Mouse (Mus musculus) heart, embryonic 16.5 days (tissue): Measurements from ENCODE around the gene Satb1. TPM values are rescaled to one million over a fixed set of nuclear protein-coding genes. Genes with fewer than 3 reads are reported as not detected.
A peak's percentile ranks its signal among the peaks of the same experiment; 100 is the strongest.

Experiments used
- ATAC-seq: fragments of 200-750 bp; cut with Nextera tagmentation; replicated peaks from 2 replicates; pipeline ENCODE4 v1.8.0; 2017; ENCODE audit warnings: moderate number of reproducible peaks; ENCODE audit not compliant: insufficient read depth, low FRiP score; ENCODE audit errors: extremely low read depth
- H3K27ac ChIP-seq: fragments of 300-500 bp; sonication (generic); 2 replicates; pipeline ENCODE4 v1.5.1; 2014; ENCODE audit warnings: mild to moderate bottlenecking, low read length, control low read depth, moderate library complexity
- H3K27me3 ChIP-seq: fragments of 300-500 bp; sonication (generic); 2 replicates; pipeline ENCODE4 v1.6.1; 2014; ENCODE audit warnings: low read length, mixed read lengths; ENCODE audit not compliant: control insufficient read depth, insufficient read depth
- H3K36me3 ChIP-seq: fragments of 300-500 bp; sonication (generic); 2 replicates; pipeline ENCODE4 v1.6.1; 2014; ENCODE audit not compliant: control insufficient read depth, insufficient read depth
- H3K4me1 ChIP-seq: fragments of 300-500 bp; sonication (generic); 2 replicates; pipeline ENCODE4 v1.6.1; 2014; ENCODE audit warnings: low read length, mixed read lengths; ENCODE audit not compliant: control insufficient read depth, insufficient read depth
- H3K4me2 ChIP-seq: fragments of 300-500 bp; sonication (generic); 2 replicates; pipeline ENCODE4 v1.6.1; 2014; ENCODE audit warnings: low read depth, mild to moderate bottlenecking, control low read depth, low read length
- H3K4me3 ChIP-seq: fragments of 300-500 bp; sonication (generic); 2 replicates; pipeline ENCODE4 v1.5.1; 2014; ENCODE audit warnings: mild to moderate bottlenecking, control low read depth, low read length
- H3K9ac ChIP-seq: fragments of 300-500 bp; sonication (generic); 2 replicates; pipeline ENCODE4 v1.6.1; 2014; ENCODE audit warnings: low read length, control low read depth
- H3K9me3 ChIP-seq: fragments of 300-500 bp; sonication (generic); replicated peaks from 2 replicates; pipeline ENCODE4 v1.6.1; 2016; ENCODE audit warnings: low read length; ENCODE audit not compliant: control insufficient read depth
- WGBS: fragments of 180-500 bp; shearing (Covaris S2); extraction: QIAGEN DNeasy Blood & Tissue Kit; methylation state at CpG from one replicate; pipeline ENCODE4 v1.1.7; 2014; 5-methylcytosine and 5-hydroxymethylcytosine counted together
- polyA plus RNA-seq: library from polyadenylated mRNA; unstranded; fragments of >200 nt; fragmentation: Nextera tagmentation; extraction: Ambion mirVana; gene quantifications from 2 replicates; pipeline ENCODE4 v1.2.1, GENCODE M21; 2015

The Satb1 gene
- polyA plus RNA-seq, 1 experiment from 2014 or later: 34.0 TPM

DNA sequence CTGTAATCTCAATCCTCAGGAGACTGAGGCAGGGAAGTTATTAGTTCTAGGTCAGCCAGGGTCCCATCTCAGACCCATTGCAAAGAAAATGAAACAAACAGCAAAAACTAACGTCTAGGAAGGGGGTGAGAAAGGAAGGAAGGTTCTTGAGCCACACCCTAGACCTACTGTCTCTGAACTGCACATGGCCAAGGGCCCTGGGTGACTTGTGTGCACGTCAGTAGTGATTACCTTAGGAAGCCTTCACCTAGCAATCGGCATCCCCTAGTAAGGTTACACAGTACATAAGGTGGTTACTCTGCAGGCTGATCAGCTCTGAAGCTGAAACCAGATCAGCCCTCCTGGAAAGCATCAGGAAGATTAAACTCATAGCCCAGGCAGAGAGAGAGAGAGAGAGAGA lies 22.2 kb upstream of the Satb1 start:
- H3K9ac ChIP-seq: no peak overlapping the region
- WGBS: 68% methylated on average over 3 of the region's 3 CpGs
- no peak overlapping the region for H3K27ac ChIP-seq

DNA sequence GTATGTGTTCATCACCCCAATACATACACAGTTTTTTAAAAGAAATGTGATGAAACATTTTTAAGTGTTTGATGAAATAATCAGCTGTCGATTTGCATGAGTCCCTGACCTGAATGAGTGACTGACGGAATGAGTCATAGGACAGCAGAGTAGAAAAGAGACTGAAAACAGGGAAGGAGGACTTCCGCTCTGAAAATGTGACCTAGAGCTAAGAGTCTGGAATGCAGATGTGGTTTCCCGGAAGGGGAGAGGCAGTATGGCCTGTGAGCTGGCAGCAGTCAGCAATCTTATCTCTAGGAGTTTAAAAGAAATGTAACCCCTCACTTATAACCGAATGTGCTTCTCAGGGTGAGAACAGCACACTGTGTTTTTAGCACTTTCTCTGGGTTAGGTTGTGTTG lies 20.9 kb upstream of the Satb1 start:
- H3K4me2 ChIP-seq: no peak overlapping the region
- H3K36me3 ChIP-seq: no peaks in the 10 kb centered on the region
- H3K4me3 ChIP-seq: no peak overlapping the region
- H3K27me3 ChIP-seq: no peaks in the 10 kb centered on the region
- no peak overlapping the region for H3K27ac ChIP-seq
- WGBS: 46% methylated on average over 5 of the region's 5 CpGs
- H3K9ac ChIP-seq: no peak overlapping the region
- H3K9me3 ChIP-seq: no peaks in the 10 kb centered on the region
- no peak for ATAC-seq
- no peaks in the 10 kb centered on the region for H3K4me1 ChIP-seq

More for the DNA sequence above, 22.2 kb upstream of the Satb1 start:
- H3K4me2 ChIP-seq: no peak overlapping the region
- no peak for ATAC-seq
- no peaks in the 10 kb centered on the region for H3K27me3 ChIP-seq
- H3K4me1 ChIP-seq: no peaks in the 10 kb centered on the region
- no peaks in the 10 kb centered on the region for H3K36me3 ChIP-seq
- H3K4me3 ChIP-seq: no peak overlapping the region
- H3K9me3 ChIP-seq: no peaks in the 10 kb centered on the region

DNA sequence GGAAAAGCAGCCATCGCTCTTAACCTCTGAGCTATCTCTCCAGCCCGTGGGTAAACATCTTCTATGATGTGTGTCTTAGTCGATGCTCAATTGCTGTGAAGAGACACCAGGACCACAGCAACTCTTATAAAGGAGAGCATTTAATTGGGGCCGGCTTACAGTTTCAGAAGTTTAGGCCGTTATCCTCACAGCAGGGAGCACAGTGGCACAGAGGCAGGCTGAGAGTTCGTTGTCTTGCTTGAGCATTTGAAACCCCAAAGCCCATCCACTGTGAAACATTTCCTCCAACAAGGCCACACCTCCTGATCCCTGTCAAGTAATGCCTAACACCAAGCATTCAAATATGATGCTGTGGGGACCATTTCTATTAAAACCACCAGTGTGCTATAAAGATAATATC lies 7.5 kb upstream of the Satb1 start:
- no peak overlapping the region for H3K27ac ChIP-seq
- ATAC-seq: no peak
- 77% methylated on average over 6 of the region's 6 CpGs for WGBS

DNA sequence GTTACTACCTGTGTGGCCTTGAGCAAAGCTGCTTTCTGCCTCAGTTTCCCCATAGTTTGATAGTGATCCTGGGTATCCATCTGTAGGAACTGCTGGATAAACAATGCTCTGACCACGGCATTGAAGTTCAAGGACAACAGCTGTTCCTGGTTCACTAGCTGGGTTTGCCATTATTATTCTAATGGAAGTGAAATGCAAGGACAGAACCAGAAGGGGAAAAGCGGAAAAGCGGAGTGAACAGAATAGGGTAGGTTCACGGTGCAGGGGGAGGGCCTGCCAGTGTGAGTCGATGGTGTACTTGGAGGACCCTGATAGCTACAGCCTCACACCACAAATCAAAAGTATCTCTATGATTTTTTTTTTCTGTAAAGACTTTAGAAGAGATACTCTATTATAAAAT lies 6.4 kb upstream of the Satb1 start:
- no peak for ATAC-seq
- peaks cover 13% of the 10 kb centered on the region for H3K27me3 ChIP-seq
- 86% methylated on average over 5 of the region's 5 CpGs for WGBS
- H3K4me3 ChIP-seq: no peak overlapping the region
- H3K4me1 ChIP-seq: no peaks in the 10 kb centered on the region
- no peak overlapping the region for H3K27ac ChIP-seq
- H3K4me2 ChIP-seq: no peak overlapping the region
- H3K36me3 ChIP-seq: no peaks in the 10 kb centered on the region
- H3K9ac ChIP-seq: no peak overlapping the region
- no peaks in the 10 kb centered on the region for H3K9me3 ChIP-seq

More for the DNA sequence above, 7.5 kb upstream of the Satb1 start:
- no peaks in the 10 kb centered on the region for H3K9me3 ChIP-seq
- H3K36me3 ChIP-seq: no peaks in the 10 kb centered on the region
- no peak overlapping the region for H3K4me3 ChIP-seq
- H3K4me2 ChIP-seq: no peak overlapping the region
- H3K27me3 ChIP-seq: peaks cover 5% of the 10 kb centered on the region; the same call in 1 of the 2 replicates
- no peak overlapping the region for H3K9ac ChIP-seq
- no peaks in the 10 kb centered on the region for H3K4me1 ChIP-seq

DNA sequence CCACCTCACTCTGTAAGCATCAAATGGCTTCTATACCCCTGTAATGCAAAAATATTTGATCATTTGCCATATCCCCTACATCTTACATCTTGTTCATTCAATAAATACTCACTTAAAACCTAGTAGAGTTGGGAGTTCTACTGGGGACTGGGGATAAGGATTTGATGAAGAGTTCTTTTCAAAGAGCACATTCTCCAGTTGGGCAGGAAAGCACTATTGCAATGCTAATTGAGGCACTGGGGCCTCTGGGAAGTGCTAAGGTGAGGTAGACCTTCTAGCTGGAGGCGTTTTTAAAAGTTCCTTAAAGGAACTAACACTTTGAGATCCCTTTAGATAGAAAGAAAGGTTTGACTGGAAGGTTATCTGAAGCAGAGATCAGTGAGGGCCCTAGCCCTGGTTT lies 3.8 kb upstream of the Satb1 start:
- no peak overlapping the region for H3K9ac ChIP-seq
- H3K27me3 ChIP-seq: peaks cover 25% of the 10 kb centered on the region
- ATAC-seq: no peak
- no peak overlapping the region for H3K4me3 ChIP-seq
- H3K9me3 ChIP-seq: no peaks in the 10 kb centered on the region
- H3K36me3 ChIP-seq: no peaks in the 10 kb centered on the region
- no peak overlapping the region for H3K27ac ChIP-seq
- H3K4me2 ChIP-seq: no peak overlapping the region
- WGBS: 33% methylated on average over 1 of the region's 1 CpGs
- peaks cover 10% of the 10 kb centered on the region for H3K4me1 ChIP-seq

DNA sequence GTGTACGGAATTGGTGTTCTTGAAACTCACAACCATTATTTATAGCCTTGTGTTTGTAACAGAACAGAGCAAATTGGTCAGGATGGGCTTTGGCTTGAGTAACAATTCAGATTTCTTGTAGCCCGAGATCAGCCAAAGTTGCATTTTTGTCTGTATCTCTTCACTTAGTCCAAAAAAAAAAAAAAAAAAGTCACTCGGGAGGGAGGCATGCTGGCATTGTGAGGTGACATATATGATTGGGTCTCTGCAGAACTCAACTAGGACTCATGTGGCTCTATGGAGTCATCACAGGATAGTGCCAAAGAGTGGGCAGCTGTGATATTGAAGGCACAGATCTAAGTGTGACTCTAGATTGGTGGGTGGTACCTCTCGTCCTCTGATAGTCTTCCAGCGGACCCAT lies 3.2 kb upstream of the Satb1 start:
- no peak for ATAC-seq
- no peak overlapping the region for H3K27ac ChIP-seq
- H3K9me3 ChIP-seq: no peaks in the 10 kb centered on the region
- peaks cover 13% of the 10 kb centered on the region for H3K4me1 ChIP-seq
- no peak overlapping the region for H3K4me2 ChIP-seq
- H3K36me3 ChIP-seq: no peaks in the 10 kb centered on the region
- WGBS: 81% methylated on average over 5 of the region's 5 CpGs
- no peak overlapping the region for H3K4me3 ChIP-seq
- H3K9ac ChIP-seq: no peak overlapping the region
- H3K27me3 ChIP-seq: peaks cover 30% of the 10 kb centered on the region

DNA sequence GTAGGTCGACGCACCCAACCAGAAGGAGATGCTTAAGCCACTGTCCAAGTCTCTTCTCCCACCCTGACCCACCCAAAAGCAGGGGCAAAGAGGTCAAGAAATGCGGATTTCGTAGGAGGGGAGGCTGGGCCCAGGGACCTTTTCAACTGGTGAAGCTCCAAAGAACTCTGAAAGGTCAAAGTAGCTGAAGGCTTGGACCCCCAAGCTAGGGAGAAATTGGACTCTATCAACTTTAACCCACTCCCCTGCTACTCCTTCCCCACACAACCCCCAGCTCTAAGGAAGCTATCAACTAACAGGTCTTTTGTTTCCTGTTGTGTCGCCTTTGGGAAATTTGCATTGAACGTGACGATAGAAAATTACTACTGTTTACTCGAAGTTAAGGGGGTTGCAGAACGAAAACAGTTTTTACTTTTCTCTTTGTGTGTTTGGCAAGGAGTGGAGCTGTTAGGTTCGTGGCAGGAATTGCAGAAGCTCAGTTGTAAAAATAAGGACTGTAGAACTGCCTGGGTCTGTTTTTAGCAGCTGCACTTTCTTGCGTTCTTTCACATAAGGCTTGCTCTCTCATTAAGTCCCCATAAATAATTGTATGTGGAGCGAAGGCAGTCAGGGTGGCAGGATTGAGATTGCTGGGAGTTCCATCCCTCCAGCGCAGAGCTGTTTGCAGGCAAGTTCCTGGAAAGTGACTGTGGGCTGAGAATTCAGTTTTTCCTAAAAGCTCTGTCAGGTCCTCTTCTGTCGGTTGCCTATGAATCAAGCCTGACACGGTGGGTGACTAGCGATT lies 680 bp upstream of the Satb1 start:
- no peak for ATAC-seq
- peak overlapping the region; percentile 82 for H3K4me3 ChIP-seq
- H3K36me3 ChIP-seq: no peaks in the 10 kb centered on the region
- H3K4me2 ChIP-seq: peak overlapping the region; percentile 100
- H3K9ac ChIP-seq: no peak overlapping the region
- H3K4me1 ChIP-seq: peaks cover 13% of the 10 kb centered on the region
- WGBS: 5% methylated on average over 16 of the region's 16 CpGs
- no peak overlapping the region for H3K27ac ChIP-seq
- peaks cover 39% of the 10 kb centered on the region for H3K27me3 ChIP-seq
- H3K9me3 ChIP-seq: no peaks in the 10 kb centered on the region

DNA sequence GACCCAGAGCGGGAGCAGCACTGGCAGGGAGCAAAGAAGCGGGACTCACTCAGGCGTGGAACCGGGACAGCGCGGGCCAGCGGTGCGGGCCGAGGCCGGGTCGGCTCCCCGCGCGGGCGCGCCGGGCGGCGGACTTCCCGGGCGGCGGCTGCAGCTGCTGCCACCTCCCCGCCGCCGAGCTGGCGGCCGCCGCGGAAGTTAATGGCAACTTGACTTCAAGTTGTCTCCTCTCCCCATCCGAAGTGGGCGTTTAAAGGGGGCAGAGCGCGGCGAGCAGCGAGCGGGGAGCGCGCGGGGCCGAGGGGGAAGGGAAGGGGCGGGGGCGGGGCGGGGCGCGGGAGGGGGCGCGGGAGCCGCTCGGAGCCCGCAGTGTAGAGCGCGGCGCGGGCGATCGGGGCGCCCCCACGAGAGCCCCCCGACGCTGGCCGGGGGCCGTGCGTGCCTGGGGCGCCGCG lies 642 bp downstream of the Satb1 start:
- Histone ChIP-seq H3K4me1 (peaks cover 13% of the 10 kb centered on the region), H3K9ac (peak overlapping the region; percentile 79), H3K4me3 (peak overlapping the region; percentile 82), H3K4me2 (peak overlapping the region; percentile 100), H3K27me3 (peaks cover 44% of the 10 kb centered on the region), H3K27ac (peak overlapping the region; percentile 23; the same call in 1 of the 2 replicates), H3K36me3 (no peaks in the 10 kb centered on the region), H3K9me3 (no peaks in the 10 kb centered on the region)
- WGBS: 2% methylated on average over 43 of the region's 66 CpGs
- peak; percentile 63 for ATAC-seq

DNA sequence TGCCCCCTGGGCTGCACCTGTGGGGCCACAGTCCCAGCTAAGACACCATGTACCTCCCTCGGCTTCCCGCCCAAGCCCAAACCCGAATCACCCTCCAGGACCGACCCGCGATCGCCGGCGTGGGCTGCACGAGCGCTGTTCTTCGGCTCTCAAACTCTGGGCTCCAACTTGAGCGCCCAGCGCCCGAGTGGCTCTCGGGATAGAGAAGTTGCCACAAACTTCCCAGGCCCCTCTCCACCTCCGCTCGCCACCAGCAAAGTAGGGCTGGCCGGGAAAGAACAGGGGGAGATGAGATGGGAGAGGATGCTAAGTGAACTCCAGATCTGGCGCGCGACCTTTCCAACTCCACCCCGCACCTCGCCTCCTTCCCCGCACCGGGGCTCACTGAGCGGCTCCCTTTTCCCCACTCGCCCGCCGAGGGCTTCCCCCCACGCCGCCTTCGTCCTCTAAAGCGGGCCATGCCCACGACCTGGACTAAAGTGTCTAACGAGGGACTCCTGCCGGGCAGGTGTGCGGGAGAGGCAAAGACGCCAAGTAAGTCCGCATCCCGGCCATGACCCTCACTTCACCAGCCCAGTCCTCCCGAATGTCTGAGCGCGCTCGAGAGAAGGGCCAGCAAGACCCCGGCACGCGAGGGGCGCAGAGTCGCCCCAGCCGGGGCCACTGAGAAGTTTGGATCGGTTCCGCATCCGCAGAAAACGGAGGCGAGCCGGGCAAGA lies 1.2 kb downstream of the Satb1 start:
- Histone ChIP-seq H3K27ac (peak overlapping the region; percentile 23; the same call in 1 of the 2 replicates), H3K27me3 (peaks cover 45% of the 10 kb centered on the region), H3K9ac (peak overlapping the region; percentile 79), H3K4me3 (peak overlapping the region; percentile 82), H3K9me3 (no peaks in the 10 kb centered on the region), H3K4me1 (peaks cover 13% of the 10 kb centered on the region), H3K4me2 (peak overlapping the region; percentile 100), H3K36me3 (no peaks in the 10 kb centered on the region)
- peak; percentile 9; the same call in 1 of the 2 replicates for ATAC-seq
- under 1% methylated on average over 55 of the region's 57 CpGs for WGBS
